17 mouse cellular contexts compared by ENCODE assay signal in the genomic region with DNA sequence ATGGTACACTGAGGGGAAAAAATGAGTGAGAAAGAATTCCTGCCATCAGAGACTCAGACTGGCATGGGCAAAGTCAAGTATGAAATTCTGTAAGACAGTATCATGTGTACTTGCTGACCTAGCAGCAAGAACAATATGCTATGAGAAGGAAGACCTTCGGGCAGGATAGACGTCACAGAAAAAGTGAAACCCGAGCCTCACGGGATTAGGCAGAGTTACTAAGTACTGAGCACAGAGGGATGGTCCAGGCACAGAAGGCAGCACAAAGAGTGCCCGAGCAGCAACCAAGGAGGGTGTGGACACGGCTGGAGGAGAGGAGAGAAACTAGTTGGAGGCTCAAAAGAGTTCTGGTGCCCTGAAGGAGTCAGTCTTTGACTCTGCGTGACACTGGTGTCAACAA. TPM values are rescaled to one million over a fixed set of nuclear protein-coding genes. Genes with fewer than 3 reads are reported as not detected.
A peak's percentile ranks its signal among the peaks of the same experiment; 100 is the strongest.
DNase-seq lines count a peak whose midpoint lies in the region; ATAC-seq and TF ChIP-seq lines count a peak whose summit lies in the region.
"Had no signal": no experiment of that assay in that cellular context is flagged by ENCODE, and none has a peak within 500 bp of the region (broad histone marks: within the 10 kb centered on the region; RNA-seq: fewer than 3 reads in every experiment).

No protein-coding gene starts in this region.

- no peak for TF ChIP-seq CTCF in lung, postnatal 0 days (IDR thresholded peaks at IDR 0.05)

- no peak for DNase-seq in heart, adult 9 months (ENCODE audit: low spot score in 2 of 2)
- peak; percentile 11 for DNase-seq in embryo, embryonic 11 days
- peak; percentile 31 for DNase-seq in embryonic facial prominence, embryonic 11.5 days (ENCODE audit: low spot score)
- peak; percentile 12 for DNase-seq in mesoderm, embryonic 11.5 days (ENCODE audit: low read depth, low spot score)
- DNase-seq in lung, postnatal 0 days (ENCODE audit: low spot score): no peak
- no peak for DNase-seq in left cerebral cortex, adult 18-20 months (ENCODE audit: low spot score in 2 of 2)
- DNase-seq: cerebellum, adult 9-10 months; kidney, adult 18-20 months; kidney, postnatal 25 days; thymus, postnatal 25 days had no signal

- H3K36me3 ChIP-seq in heart, embryonic 13.5 days: no peaks in the 10 kb centered on the region
- H3K36me3 ChIP-seq in embryonic facial prominence, embryonic 11.5 days (replicated peaks; ENCODE audit: control insufficient read depth, insufficient read depth, low read depth, low read length): no peaks in the 10 kb centered on the region
- no peaks in the 10 kb centered on the region for H3K36me3 ChIP-seq in lung, postnatal 0 days (ENCODE audit: insufficient read depth, low read length)
- no peaks in the 10 kb centered on the region for H3K36me3 ChIP-seq in forebrain, embryonic 16.5 days (ENCODE audit: control insufficient read depth, insufficient read depth)
- H3K36me3 ChIP-seq: forebrain, embryonic 15.5 days; liver, embryonic 15.5 days; neural tube, embryonic 12.5 days had no signal

- H3K4me1 ChIP-seq in heart, embryonic 13.5 days: peaks cover 62% of the 10 kb centered on the region
- H3K4me1 ChIP-seq in embryonic facial prominence, embryonic 11.5 days (ENCODE audit: control insufficient read depth, insufficient read depth, low read length): no peaks in the 10 kb centered on the region
- no peaks in the 10 kb centered on the region for H3K4me1 ChIP-seq in lung, postnatal 0 days (ENCODE audit: insufficient read depth, low read depth, low read length)
- no peaks in the 10 kb centered on the region for H3K4me1 ChIP-seq in forebrain, embryonic 16.5 days (replicated peaks; ENCODE audit: control insufficient read depth, insufficient read depth, low read length)
- H3K4me1 ChIP-seq: forebrain, embryonic 15.5 days; liver, embryonic 15.5 days; neural tube, embryonic 12.5 days had no signal

- TF ChIP-seq EP300 in lung, postnatal 0 days (IDR thresholded peaks at IDR 0.05): no peak

- H3K9ac ChIP-seq in heart, embryonic 13.5 days: peak overlapping the region; percentile 67
- H3K9ac ChIP-seq in embryonic facial prominence, embryonic 11.5 days (replicated peaks; ENCODE audit: low read length): no peak overlapping the region
- no peak overlapping the region for H3K9ac ChIP-seq in lung, postnatal 0 days (replicated peaks; ENCODE audit: low read depth)
- no peak overlapping the region for H3K9ac ChIP-seq in forebrain, embryonic 16.5 days (replicated peaks; ENCODE audit: low read depth, low read length)
- H3K9ac ChIP-seq: forebrain, embryonic 15.5 days; liver, embryonic 15.5 days; neural tube, embryonic 12.5 days had no signal

- H3K4me3 ChIP-seq in heart, embryonic 13.5 days: no peak overlapping the region
- no peak overlapping the region for H3K4me3 ChIP-seq in embryonic facial prominence, embryonic 11.5 days (ENCODE audit: low read depth, low read length)
- H3K4me3 ChIP-seq in lung, postnatal 0 days (ENCODE audit: low read depth, low read length): no peak overlapping the region
- H3K4me3 ChIP-seq in forebrain, embryonic 16.5 days (replicated peaks; ENCODE audit: low read length): no peak overlapping the region
- H3K4me3 ChIP-seq: forebrain, embryonic 15.5 days; liver, embryonic 15.5 days; neural tube, embryonic 12.5 days had no signal

- ATAC-seq in heart, embryonic 13.5 days (ENCODE audit: extremely low read depth, insufficient number of reproducible peaks, low FRiP score, low TSS enrichment): no peak
- ATAC-seq in embryonic facial prominence, embryonic 11.5 days (replicated peaks; ENCODE audit: insufficient number of reproducible peaks, low FRiP score, low TSS enrichment, low read depth): no peak
- ATAC-seq in lung, postnatal 0 days: no peak
- ATAC-seq in forebrain, embryonic 16.5 days: no peak
- ATAC-seq: CD4-positive, CD25-positive, alpha-beta regulatory T cell, adult 4 months; forebrain, embryonic 15.5 days; hindbrain, embryonic 16.5 days had no signal

- no peaks in the 10 kb centered on the region for H3K27me3 ChIP-seq in heart, embryonic 13.5 days (replicated peaks)
- no peaks in the 10 kb centered on the region for H3K27me3 ChIP-seq in embryonic facial prominence, embryonic 11.5 days (ENCODE audit: control insufficient read depth, insufficient read depth, low read length)
- H3K27me3 ChIP-seq in lung, postnatal 0 days (replicated peaks; ENCODE audit: insufficient read depth, low read length): no peaks in the 10 kb centered on the region
- no peaks in the 10 kb centered on the region for H3K27me3 ChIP-seq in forebrain, embryonic 16.5 days (replicated peaks; ENCODE audit: control insufficient read depth, insufficient read depth, low read length)
- H3K27me3 ChIP-seq: forebrain, embryonic 15.5 days; liver, embryonic 15.5 days; neural tube, embryonic 12.5 days had no signal

- H3K9me3 ChIP-seq in heart, embryonic 13.5 days: peaks cover 1% of the 10 kb centered on the region; the same call in 1 of the 2 replicates
- H3K9me3 ChIP-seq in embryonic facial prominence, embryonic 11.5 days (replicated peaks; ENCODE audit: control insufficient read depth, low read length): no peaks in the 10 kb centered on the region
- no peaks in the 10 kb centered on the region for H3K9me3 ChIP-seq in lung, postnatal 0 days (ENCODE audit: low read length)
- peaks cover under 1% of the 10 kb centered on the region; the same call in 1 of the 2 replicates for H3K9me3 ChIP-seq in forebrain, embryonic 16.5 days (ENCODE audit: control insufficient read depth, low read length)
- H3K9me3 ChIP-seq: forebrain, embryonic 15.5 days; liver, embryonic 15.5 days; neural tube, embryonic 12.5 days had no signal

- 39% methylated on average over 7 of the region's 7 CpGs for WGBS in heart, embryonic 13.5 days
- WGBS in embryonic facial prominence, embryonic 11.5 days: 35% methylated on average over 7 of the region's 7 CpGs
- WGBS in lung, postnatal 0 days: 37% methylated on average over 7 of the region's 7 CpGs
- WGBS in forebrain, embryonic 16.5 days: 20% methylated on average over 7 of the region's 7 CpGs

- peak overlapping the region; percentile 75 for H3K27ac ChIP-seq in heart, embryonic 13.5 days (replicated peaks)
- H3K27ac ChIP-seq in embryonic facial prominence, embryonic 11.5 days (replicated peaks; ENCODE audit: low read depth, low read length): no peak overlapping the region
- no peak overlapping the region for H3K27ac ChIP-seq in lung, postnatal 0 days (ENCODE audit: low read length)
- H3K27ac ChIP-seq in forebrain, embryonic 16.5 days (ENCODE audit: low read length): no peak overlapping the region
- H3K27ac ChIP-seq: forebrain, embryonic 15.5 days; liver, embryonic 15.5 days; neural tube, embryonic 12.5 days had no signal

- H3K4me2 ChIP-seq in heart, embryonic 13.5 days: peak overlapping the region; percentile 43
- no peak overlapping the region for H3K4me2 ChIP-seq in embryonic facial prominence, embryonic 11.5 days (ENCODE audit: low read depth, low read length)
- H3K4me2 ChIP-seq in lung, postnatal 0 days (replicated peaks; ENCODE audit: low read depth, low read length): no peak overlapping the region
- H3K4me2 ChIP-seq in forebrain, embryonic 16.5 days (ENCODE audit: low read length): no peak overlapping the region
- H3K4me2 ChIP-seq: forebrain, embryonic 15.5 days; liver, embryonic 15.5 days; neural tube, embryonic 12.5 days had no signal

RNA-seq across cellular contexts. Expression of gene Ppp1r12b, which starts 23.3 kb away (rescaled TPM):
- polyA plus RNA-seq in heart, embryonic 13.5 days (2015; fragmentation: Nextera tagmentation; extraction: Ambion mirVana): 20.3 and 20.4 TPM in 2 replicates
- 5.0 and 5.9 TPM in 2 replicates for polyA plus RNA-seq in embryonic facial prominence, embryonic 11.5 days (2014; fragmentation: Nextera tagmentation; extraction: Ambion mirVana)
- 5.4 and 6.1 TPM in 2 replicates for polyA plus RNA-seq in lung, postnatal 0 days (2015; fragmentation: Nextera tagmentation; extraction: Ambion mirVana)
- total RNA-seq in left cerebral cortex, adult 18-20 months (2021): 10 to 100 TPM; 74.7 to 78.5 TPM
- 15.2 and 17.5 TPM in 2 replicates for polyA plus RNA-seq in forebrain, embryonic 16.5 days (2015; fragmentation: Nextera tagmentation; extraction: Ambion mirVana)

RNA-seq across cellular contexts. Expression of gene Ube2t, which starts 29.9 kb away (rescaled TPM):
- 42.5 and 51.5 TPM in 2 replicates for polyA plus RNA-seq in heart, embryonic 13.5 days (2015; fragmentation: Nextera tagmentation; extraction: Ambion mirVana)
- polyA plus RNA-seq in embryonic facial prominence, embryonic 11.5 days (2014; fragmentation: Nextera tagmentation; extraction: Ambion mirVana): 44.8 and 46.4 TPM in 2 replicates
- polyA plus RNA-seq in lung, postnatal 0 days (2015; fragmentation: Nextera tagmentation; extraction: Ambion mirVana): 4.7 and 5.6 TPM in 2 replicates
- total RNA-seq in left cerebral cortex, adult 18-20 months (2021): 1 to 10 TPM; 1.6 to 1.8 TPM
- 23.5 and 25.8 TPM in 2 replicates for polyA plus RNA-seq in forebrain, embryonic 16.5 days (2015; fragmentation: Nextera tagmentation; extraction: Ambion mirVana)

Comparison
In these comparisons a context has a peak if more than half of its experiments do, and no peak if none do; other contexts are left out.
1. DNase-seq: peak in embryo, embryonic 11 days (single experiment), embryonic facial prominence, embryonic 11.5 days (single experiment) and mesoderm, embryonic 11.5 days (single experiment); none in heart, adult 9 months (0 of 2), lung, postnatal 0 days (single experiment) and left cerebral cortex, adult 18-20 months (0 of 2).